Mouse (Mus musculus) MEL (cell line): ENCODE data around the gene Cd300ld3. TPM values are rescaled to one million over a fixed set of nuclear protein-coding genes. Genes with fewer than 3 reads are reported as not detected.

Experiments
- DNase-seq: peaks from one replicate; pipeline ENCODE4 v3.0.0; 2011; ENCODE audit warnings: low read depth, low spot score
- H3K27ac ChIP-seq: 2 replicates; pipeline ENCODE4 v1.5.1; 2012; ENCODE audit warnings: low read depth, mild to moderate bottlenecking, control low read depth, low read length, moderate library complexity; ENCODE audit not compliant: control insufficient read depth
- H3K27me3 ChIP-seq, 2 experiments: fragments of 150-350 bp in 1 of 2; sonication (generic) in 1 of 2; 2 replicates each; pipeline ENCODE4 v1.6.1; 2012; ENCODE audit warnings: low read length in 2 of 2, mild to moderate bottlenecking in 2 of 2, improper control_type of control experiment in 1 of 2, moderate library complexity in 1 of 2; ENCODE audit not compliant: insufficient read depth in 2 of 2, control insufficient read depth in 1 of 2
- H3K36me3 ChIP-seq, 2 experiments: 2 replicates each; pipeline ENCODE4 v1.6.1; 2012 to 2014; ENCODE audit warnings: low read length in 2 of 2, improper control_type of control experiment in 1 of 2, inconsistent platforms in 1 of 2, mild to moderate bottlenecking in 1 of 2; ENCODE audit not compliant: insufficient read depth in 2 of 2, control insufficient read depth in 1 of 2
- H3K4me1 ChIP-seq, 2 experiments: fragments of 150-350 bp in 1 of 2; sonication (generic) in 1 of 2; 2 replicates each; pipeline ENCODE4 v1.6.1; 2012; ENCODE audit warnings: low read length in 2 of 2, improper control_type of control experiment in 1 of 2, mild to moderate bottlenecking in 1 of 2; ENCODE audit not compliant: insufficient read depth in 2 of 2, control insufficient read depth in 1 of 2
- H3K4me3 ChIP-seq, 2 experiments: fragments of 150-350 bp in 1 of 2; sonication (generic) in 1 of 2; 2 replicates each; pipeline ENCODE4 v1.5.1; 2012; ENCODE audit warnings: low read depth in 2 of 2, low read length in 2 of 2, mild to moderate bottlenecking in 2 of 2, moderate library complexity in 2 of 2, control low read depth in 1 of 2, improper control_type of control experiment in 1 of 2; ENCODE audit not compliant: control insufficient read depth in 1 of 2, insufficient read depth in 1 of 2
- H3K79me2 ChIP-seq: 2 replicates; pipeline ENCODE4 v1.6.1; 2012; ENCODE audit warnings: mild to moderate bottlenecking, low read length, moderate library complexity; ENCODE audit not compliant: control insufficient read depth, poor library complexity, insufficient read depth
- H3K9ac ChIP-seq: 2 replicates; pipeline ENCODE4 v1.6.1; 2012; ENCODE audit warnings: low read depth, mild to moderate bottlenecking, control low read depth, low read length, moderate library complexity; ENCODE audit not compliant: control insufficient read depth, poor library complexity, severe bottlenecking
- H3K9me3 ChIP-seq: fragments of 150-350 bp; sonication (generic); replicated peaks from 2 replicates; pipeline ENCODE4 v1.6.1; 2012; ENCODE audit warnings: mild to moderate bottlenecking, low read length, improper control_type of control experiment, moderate library complexity; ENCODE audit not compliant: insufficient read depth
- ZNF384 ChIP-seq: IDR thresholded peaks from 2 replicates; pipeline ENCODE4 v1.6.1; 2012; ENCODE audit warnings: low read depth, mild to moderate bottlenecking, inconsistent platforms, low read length, improper control_type of control experiment
- polyA plus RNA-seq, 2 experiments: library from polyadenylated mRNA; stranded (reverse) in 1 of 2; unstranded in 1 of 2; fragments of >175 nt in 1 of 2; fragments of >200 nt in 1 of 2; gene quantifications; 2 replicates each; pipeline versions ENCODE4 v1.2.1 to v1.2.4; 2012; ENCODE audit warnings: low replicate concordance in 2 of 2, low read depth in 1 of 2; ENCODE audit not compliant: insufficient read length in 2 of 2, insufficient read depth in 1 of 2, missing spikeins in 1 of 2
- total RNA-seq: library from RNA; depleted of rRNA; stranded (reverse); fragments of 300-350 nt; gene quantifications from 2 replicates; pipeline ENCODE4 v1.2.3, GENCODE M21; 2012; rRNA removed

Gene Cd300ld3
- total and polyA plus RNA-seq, 3 experiments, result not detected

DNA sequence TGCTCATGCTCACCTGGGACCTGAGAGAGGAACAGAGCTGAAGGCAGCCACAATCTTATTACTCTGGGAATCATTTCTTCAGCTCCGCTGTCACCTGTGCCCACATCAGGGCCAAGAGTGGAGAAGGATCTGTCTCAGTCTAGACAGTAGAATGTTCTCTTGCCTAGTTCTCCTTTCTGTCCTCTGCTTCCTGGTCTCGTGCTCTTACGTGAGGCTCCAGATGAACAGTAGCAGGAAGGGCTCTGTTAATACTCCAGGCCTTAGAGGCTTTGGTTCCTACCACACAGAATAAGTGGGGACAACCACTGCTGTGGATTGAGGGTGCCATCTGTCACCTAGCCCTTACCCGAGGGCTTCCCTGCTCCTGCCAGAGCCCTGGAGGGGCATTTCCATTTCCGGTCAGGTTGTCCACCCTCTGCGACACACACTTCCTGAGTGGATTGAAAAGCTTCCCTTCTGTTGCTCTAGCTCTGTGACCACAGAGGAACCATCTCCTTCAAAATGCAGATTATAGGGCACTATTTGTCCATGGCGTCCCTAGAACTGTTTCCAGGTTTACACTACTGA lies 46.7 kb downstream of the Cd300ld3 start, which contains the start of gene Cd300c2:
Gene Cd300c2 (minus strand): TSS at position 407 of the 567 bp plus-strand sequence.
- Histone ChIP-seq H3K36me3 (no peaks in the 10 kb centered on the region), H3K4me1 (no peaks in the 10 kb centered on the region), H3K4me3 (no peak within 1 kb of the TSS), H3K27ac (no peak within 1 kb of the TSS), H3K9ac (no peak within 1 kb of the TSS), H3K27me3 (no peaks in the 10 kb centered on the region), H3K79me2 (no peaks in the 10 kb centered on the region), H3K9me3 (no peaks in the 10 kb centered on the region)
- DNase-seq, result no peak
- no peak for TF ChIP-seq ZNF384

Other genes starting within 250 kb of the Cd300ld3 start
- gene Gpr142, start 249.5 kb downstream of the Cd300ld3 start, total RNA-seq, result not detected in 2 replicates
- gene Gpr142, start 249.5 kb downstream of the Cd300ld3 start, polyA plus RNA-seq, result not detected
- not detected in 2 replicates for gene Gprc5c, start 197.3 kb downstream of the Cd300ld3 start, total RNA-seq
- gene Gprc5c, start 197.3 kb downstream of the Cd300ld3 start, polyA plus RNA-seq, result not detected
- gene Cd300a, start 158.4 kb downstream of the Cd300ld3 start, total RNA-seq, result not detected in 2 replicates
- under 1 TPM in 1 of 2 experiments, not detected in 1; 0.58 TPM for gene Cd300a, start 158.4 kb downstream of the Cd300ld3 start, polyA plus RNA-seq
- not detected in 2 replicates for gene Cd300lb, start 114.0 kb downstream of the Cd300ld3 start, total RNA-seq
- gene Cd300lb, start 114.0 kb downstream of the Cd300ld3 start, polyA plus RNA-seq, result not detected
- not detected in 2 replicates for gene Cd300c, start 79.3 kb downstream of the Cd300ld3 start, total RNA-seq
- not detected for gene Cd300c, start 79.3 kb downstream of the Cd300ld3 start, polyA plus RNA-seq
- gene Cd300ld, start 58.5 kb downstream of the Cd300ld3 start, total RNA-seq, result not detected in 2 replicates
- gene Cd300ld, start 58.5 kb downstream of the Cd300ld3 start, polyA plus RNA-seq, result not detected
- gene Cd300c2, start 46.5 kb downstream of the Cd300ld3 start, total RNA-seq, result not detected in 2 replicates
- not detected for gene Cd300c2, start 46.5 kb downstream of the Cd300ld3 start, polyA plus RNA-seq
- gene Cd300ld2, start 32.2 kb downstream of the Cd300ld3 start, total RNA-seq, result not detected in 2 replicates
- not detected for gene Cd300ld2, start 32.2 kb downstream of the Cd300ld3 start, polyA plus RNA-seq
- gene Cd300ld4, start 21.4 kb downstream of the Cd300ld3 start, total RNA-seq, result not detected in 2 replicates
- gene Cd300ld4, start 21.4 kb downstream of the Cd300ld3 start, polyA plus RNA-seq, result not detected
- gene Cd300ld5, start 10.6 kb downstream of the Cd300ld3 start, total RNA-seq, result not detected in 2 replicates
- gene Cd300ld5, start 10.6 kb downstream of the Cd300ld3 start, polyA plus RNA-seq, result not detected
- not detected in 2 replicates for gene Cd300e, start 13.8 kb upstream of the Cd300ld3 start, total RNA-seq
- not detected for gene Cd300e, start 13.8 kb upstream of the Cd300ld3 start, polyA plus RNA-seq
- 17.2 and 20.6 TPM in 2 replicates for gene Rab37, start 43.0 kb upstream of the Cd300ld3 start, total RNA-seq
- gene Rab37, start 43.0 kb upstream of the Cd300ld3 start, polyA plus RNA-seq, result 10 to 100 TPM in 1 of 2 experiments, not detected in 1; 14.6 TPM
- gene Cd300lf, start 85.6 kb upstream of the Cd300ld3 start, total RNA-seq, result 0.12 and 0.26 TPM in 2 replicates
- under 1 TPM in 1 of 2 experiments, not detected in 1; 0.46 TPM for gene Cd300lf, start 85.6 kb upstream of the Cd300ld3 start, polyA plus RNA-seq
- gene Slc9a3r1, start 114.9 kb upstream of the Cd300ld3 start, total RNA-seq, result 124 and 127 TPM in 2 replicates
- gene Slc9a3r1, start 114.9 kb upstream of the Cd300ld3 start, polyA plus RNA-seq, result 100 to 1,000 TPM in 1 of 2 experiments, not detected in 1; 112 TPM
- 23.4 and 24.8 TPM in 2 replicates for gene Tmem104, start 139.1 kb upstream of the Cd300ld3 start, total RNA-seq
- gene Tmem104, start 139.1 kb upstream of the Cd300ld3 start, polyA plus RNA-seq, result 10 to 100 TPM in 1 of 2 experiments, not detected in 1; 21.9 TPM
- 80.2 and 92.4 TPM in 2 replicates for gene Nat9, start 139.4 kb upstream of the Cd300ld3 start, total RNA-seq
- gene Nat9, start 139.4 kb upstream of the Cd300ld3 start, polyA plus RNA-seq, result 10 to 100 TPM in 1 of 2 experiments, not detected in 1; 46.1 TPM
- not detected in 2 replicates for gene Grin2c, start 218.8 kb upstream of the Cd300ld3 start, total RNA-seq
- gene Grin2c, start 218.8 kb upstream of the Cd300ld3 start, polyA plus RNA-seq, result not detected
- 37.2 and 37.7 TPM in 2 replicates for gene Fdxr, start 228.6 kb upstream of the Cd300ld3 start, total RNA-seq
- gene Fdxr, start 228.6 kb upstream of the Cd300ld3 start, polyA plus RNA-seq, result 10 to 100 TPM in 1 of 2 experiments, not detected in 1; 32.7 TPM
- gene Fads6, start 249.3 kb upstream of the Cd300ld3 start, total RNA-seq, result 3.0 and 3.3 TPM in 2 replicates
- 1 to 10 TPM in 1 of 2 experiments, not detected in 1; 6.6 TPM for gene Fads6, start 249.3 kb upstream of the Cd300ld3 start, polyA plus RNA-seq